Mouse (Mus musculus) stomach, postnatal 0 days (tissue): ENCODE data around the gene Slc45a3.

ENCODE experiments used
- CTCF ChIP-seq: IDR thresholded peaks from 2 replicates; pipeline ENCODE4 v1.5.1; 2016; ENCODE audit warnings: antibody characterized with exemption, low read depth, mild to moderate bottlenecking, moderate library complexity
- EP300 ChIP-seq: optimal IDR thresholded peaks from 2 replicates; pipeline ENCODE3; 2016; ENCODE audit warnings: antibody characterized with exemption

GRCm38 (mm10) chr1:132028413-132028812 lies 65.6 kb downstream of the Slc45a3 start:
- TF ChIP-seq CTCF (no peak), EP300 (no peak)
